Mouse (Mus musculus): ENCODE results near the gene Htt.
"Not testable (repeated sequence)": the region's sequence is repeated elsewhere in the genome, so short reads cannot be mapped to it uniquely, and the experiment has no call there.

The Htt gene

GRCm38 (mm10) chr5:34761509-34761908 is at the start of gene Htt:
TSS of gene Htt (plus strand) at chr5:34761740.
- peak; percentile 93 for DNase-seq (ENCODE audit: low spot score)

DNA sequence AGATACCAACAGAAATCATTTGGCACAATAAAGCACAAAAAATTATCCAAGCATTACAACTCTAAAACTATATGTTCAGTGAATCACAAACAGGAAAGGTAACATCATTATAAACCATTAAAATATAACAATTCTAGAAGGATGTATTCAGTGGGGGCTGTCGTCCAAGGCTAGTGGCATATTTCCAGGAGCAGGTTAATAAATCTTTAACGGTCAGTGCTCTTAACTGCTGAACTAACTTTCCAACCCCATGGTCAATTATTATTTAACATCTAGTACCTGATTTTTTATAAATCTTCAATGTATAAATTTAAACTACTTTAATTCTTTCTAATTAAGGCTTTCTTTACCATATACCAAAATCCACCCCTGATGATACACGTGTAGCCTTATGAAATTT is 47.2 kb upstream of the Htt start:
- not testable (repeated sequence) for DNase-seq (ENCODE audit: low spot score)

GRCm38 (mm10) chr5:34714816-34715215 is 46.7 kb upstream of the Htt start:
- peak; percentile 54 for DNase-seq (ENCODE audit: low spot score)

- DNase-seq (ENCODE audit: low spot score), result no peak
Observed at GRCm38 (mm10) chr5:34729141-34729540, 32.4 kb upstream of the Htt start.

DNA sequence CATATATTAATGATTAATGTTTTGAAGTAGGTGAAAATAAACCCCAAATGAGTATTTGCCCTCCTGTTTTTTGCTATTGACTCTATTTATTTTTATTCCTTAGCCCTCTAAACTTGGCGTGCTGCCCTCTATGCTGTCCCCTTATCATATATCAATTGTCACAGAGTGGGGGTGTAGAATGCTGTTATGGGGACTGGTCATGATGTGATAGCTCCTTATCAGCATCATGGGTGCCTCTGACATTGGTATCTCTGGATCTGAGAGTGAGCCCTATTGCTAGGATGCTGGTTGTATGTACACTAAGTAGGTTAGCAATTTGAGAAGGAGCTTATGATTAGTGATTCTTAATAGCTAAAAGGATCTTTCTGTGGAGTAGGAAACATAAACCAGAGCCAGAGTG is 31.3 kb upstream of the Htt start:
- no peak for DNase-seq (ENCODE audit: low spot score)

- no peak for DNase-seq (ENCODE audit: low spot score)
Observed at GRCm38 (mm10) chr5:34751477-34751876, 10.1 kb upstream of the Htt start.

DNA sequence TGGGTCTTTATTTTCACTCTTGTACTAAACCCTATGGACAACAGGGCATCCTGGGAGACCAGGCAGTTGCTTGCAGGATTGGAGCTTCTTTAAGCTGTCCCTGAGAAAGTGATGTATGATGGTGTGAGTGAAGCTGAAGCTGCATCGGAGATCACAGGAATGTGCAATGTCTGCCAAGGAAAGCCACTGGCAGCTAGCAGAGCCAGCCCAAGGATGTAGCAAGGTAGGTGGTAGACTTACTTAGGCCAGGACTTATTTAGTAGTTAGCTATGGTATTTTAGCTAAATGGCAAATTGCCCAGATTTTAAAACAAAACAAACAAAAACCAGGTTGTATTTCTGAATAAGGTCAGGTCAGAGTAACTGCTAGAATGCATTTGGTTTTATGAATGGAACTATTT is 2.8 kb upstream of the Htt start:
- DNase-seq (ENCODE audit: low spot score), result no peak

DNA sequence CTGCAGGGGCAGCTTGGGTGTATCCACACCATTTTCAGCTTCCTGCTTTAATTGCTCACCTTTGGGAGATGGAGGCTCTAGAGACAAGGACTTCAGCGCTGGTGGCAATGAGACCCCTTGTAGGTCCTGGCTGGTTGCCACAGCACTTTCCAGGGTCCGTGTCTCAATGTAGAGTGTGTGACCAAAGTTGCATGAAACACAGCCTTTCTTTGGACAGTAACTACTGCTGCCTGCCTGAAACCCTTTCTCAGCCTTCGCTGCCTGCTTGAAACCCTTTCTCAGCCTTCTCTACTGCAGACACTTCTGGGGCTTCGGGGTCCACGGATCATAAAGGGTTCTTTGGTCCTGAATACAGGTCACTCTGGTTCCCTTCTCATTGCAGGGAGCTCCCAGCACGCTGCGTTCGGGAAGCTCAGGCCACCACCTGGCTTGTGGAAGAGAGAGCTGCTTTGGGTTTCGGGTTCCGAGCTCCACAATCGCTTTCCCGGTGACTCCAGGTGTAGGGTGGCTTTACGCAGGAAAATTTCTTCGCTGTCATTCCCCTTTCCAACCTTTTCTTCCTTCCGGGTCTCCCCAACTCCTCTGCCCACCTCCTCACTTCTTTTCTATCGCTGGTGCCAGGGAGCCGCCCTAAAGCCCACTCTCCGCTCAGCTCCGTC is 561 bp upstream of the Htt start:
- DNase-seq (ENCODE audit: low spot score), result no peak

DNA sequence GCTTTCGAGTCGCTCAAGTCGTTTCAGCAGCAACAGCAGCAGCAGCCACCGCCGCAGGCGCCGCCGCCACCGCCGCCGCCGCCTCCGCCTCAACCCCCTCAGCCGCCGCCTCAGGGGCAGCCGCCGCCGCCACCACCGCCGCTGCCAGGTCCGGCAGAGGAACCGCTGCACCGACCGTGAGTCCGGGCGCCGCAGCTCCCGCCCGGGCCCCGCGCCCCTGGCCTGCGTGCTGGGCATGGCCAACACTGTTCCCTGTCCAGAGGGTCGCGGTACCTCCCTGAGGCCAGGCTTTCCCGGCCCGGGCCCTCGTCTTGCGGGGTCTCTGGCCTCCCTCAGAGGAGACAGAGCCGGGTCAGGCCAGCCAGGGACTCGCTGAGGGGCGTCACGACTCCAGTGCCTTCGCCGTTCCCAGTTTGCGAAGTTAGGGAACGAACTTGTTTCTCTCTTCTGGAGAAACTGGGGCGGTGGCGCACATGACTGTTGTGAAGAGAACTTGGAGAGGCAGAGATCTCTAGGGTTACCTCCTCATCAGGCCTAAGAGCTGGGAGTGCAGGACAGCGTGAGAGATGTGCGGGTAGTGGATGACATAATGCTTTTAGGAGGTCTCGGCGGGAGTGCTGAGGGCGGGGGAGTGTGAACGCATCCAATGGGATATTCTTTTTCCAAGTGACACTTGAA is 533 bp downstream of the Htt start:
- peak; percentile 42 for DNase-seq (ENCODE audit: low spot score)

DNA sequence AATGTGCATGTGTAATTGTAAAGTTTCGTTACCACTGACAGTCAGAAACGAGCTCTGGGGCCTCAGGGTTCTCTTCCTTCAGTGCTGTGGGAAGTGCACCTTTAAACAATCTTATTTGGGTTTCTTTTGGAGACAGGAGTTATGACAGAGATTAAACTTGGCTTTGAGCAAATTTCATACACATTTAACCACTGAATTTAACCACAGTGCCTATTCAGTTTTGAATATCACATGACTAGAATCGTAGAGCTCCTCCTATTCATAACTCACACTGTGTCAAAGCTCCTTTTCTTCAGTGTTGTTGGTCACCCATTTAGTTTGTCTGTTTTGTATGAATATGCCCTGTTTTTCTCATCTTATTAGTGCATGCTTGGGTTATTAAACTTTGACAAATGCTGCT is 10.3 kb downstream of the Htt start:
- no peak for DNase-seq (ENCODE audit: low spot score)

DNA sequence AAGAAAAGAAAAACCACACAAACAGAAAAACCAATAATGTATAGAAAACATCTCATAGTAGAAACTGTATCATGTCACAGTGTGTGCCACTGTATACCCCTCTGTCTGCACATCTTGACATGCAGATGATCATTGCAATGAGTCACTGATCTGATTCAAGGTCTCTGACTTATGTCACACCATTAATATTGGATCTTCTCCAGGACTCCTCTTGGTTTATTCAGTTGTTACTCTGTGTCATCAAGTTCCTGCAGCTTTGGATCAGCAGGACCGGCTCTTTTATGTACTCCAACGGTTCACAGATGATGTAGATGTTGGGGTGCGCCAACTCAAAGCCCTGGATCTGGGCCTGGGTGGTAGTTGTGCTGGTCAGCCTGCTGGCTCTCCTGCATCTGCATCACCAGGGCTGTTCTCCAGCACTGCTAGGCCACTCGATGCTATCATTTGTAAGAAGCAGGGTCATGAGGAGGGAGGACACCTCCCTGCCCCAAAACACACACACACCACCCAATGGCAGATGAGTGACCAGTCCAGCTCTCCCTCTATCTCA is 11.2 kb downstream of the Htt start:
- no peak for DNase-seq (ENCODE audit: low spot score)

- no peak for DNase-seq (ENCODE audit: low spot score)
Observed at GRCm38 (mm10) chr5:34773392-34773791, 11.9 kb downstream of the Htt start.

DNA sequence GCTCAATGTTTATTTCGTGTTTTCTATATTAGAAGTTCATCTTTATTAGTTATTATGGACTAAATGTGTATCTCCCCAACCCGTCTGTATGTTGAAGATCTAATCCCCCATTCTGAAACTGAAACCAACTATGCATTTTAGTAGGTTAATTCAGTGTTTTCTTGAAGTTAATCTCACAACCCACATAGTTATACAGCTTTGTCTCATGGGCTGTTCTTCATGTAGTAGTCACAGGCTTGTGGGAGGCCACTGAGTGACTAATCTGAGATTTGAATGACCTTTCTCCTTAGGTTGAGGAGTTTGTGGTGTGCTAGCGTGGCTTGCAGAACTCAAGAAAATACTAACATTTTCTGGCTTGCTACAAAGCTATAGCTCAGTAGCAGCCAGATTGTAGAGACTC is 23.5 kb downstream of the Htt start:
- no peak for DNase-seq (ENCODE audit: low spot score)

DNA sequence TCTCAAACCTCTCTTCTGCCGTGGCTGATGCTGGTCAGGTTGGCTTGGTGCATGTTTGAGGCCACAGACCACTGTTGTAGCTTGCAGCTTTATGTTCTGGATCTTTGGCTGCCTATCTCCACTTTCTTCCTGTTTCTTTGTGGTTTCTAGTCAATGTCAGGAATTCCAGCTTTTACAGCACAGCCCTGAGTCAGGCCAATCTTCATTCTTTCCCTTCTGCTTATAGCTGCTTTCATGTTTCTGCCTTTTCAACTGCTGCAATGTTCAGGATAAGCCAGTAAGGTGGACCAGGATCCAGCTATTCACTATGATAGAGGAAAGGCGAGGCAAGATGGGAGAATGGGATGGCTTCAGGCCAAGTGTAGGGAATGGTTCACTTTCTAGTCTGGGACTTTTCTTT is 29.6 kb downstream of the Htt start:
- no peak for DNase-seq (ENCODE audit: low spot score)

GRCm38 (mm10) chr5:34800292-34800953 is 38.9 kb downstream of the Htt start:
- no peak for DNase-seq (ENCODE audit: low spot score)

GRCm38 (mm10) chr5:34806038-34806437 is 44.5 kb downstream of the Htt start:
- no peak for DNase-seq (ENCODE audit: low spot score)

DNA sequence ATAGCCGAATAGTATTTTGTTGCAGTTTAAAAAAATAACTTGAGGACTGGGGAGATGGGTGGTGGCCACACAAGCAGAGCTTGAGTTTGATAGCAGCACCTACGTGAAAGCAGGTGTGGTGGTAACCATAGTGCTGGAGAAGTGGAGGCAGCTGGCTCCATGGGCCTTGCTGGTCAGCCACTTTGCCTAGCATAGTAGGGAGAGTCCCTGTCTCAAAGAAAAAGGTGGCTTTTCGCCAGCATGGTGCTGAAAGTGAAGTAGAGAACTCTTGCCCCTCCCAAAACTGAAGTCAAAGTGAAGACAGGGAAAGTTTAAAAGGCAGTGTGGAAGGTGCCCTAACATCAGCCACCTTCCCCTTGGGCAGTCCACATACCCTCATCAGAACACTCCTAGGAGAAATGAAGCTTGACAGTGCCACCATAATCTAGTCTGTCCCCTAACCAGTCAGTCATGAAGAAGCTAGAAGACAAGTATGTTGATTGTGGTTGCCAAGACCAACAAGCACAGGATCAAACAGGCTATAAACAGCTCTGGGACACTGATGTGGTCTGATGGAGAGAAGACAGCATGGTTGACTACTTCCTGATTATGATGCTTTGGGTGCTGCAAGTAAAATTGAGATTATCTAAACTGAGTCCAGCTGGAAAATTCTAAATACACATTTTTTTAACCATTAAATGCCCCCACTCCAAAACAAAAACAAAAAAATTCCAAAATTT is 61.0 kb downstream of the Htt start:
- no peak for DNase-seq (ENCODE audit: low spot score)

- no peak for DNase-seq (ENCODE audit: low spot score)
Observed at GRCm38 (mm10) chr5:34854079-34854478, 92.5 kb downstream of the Htt start.

DNA sequence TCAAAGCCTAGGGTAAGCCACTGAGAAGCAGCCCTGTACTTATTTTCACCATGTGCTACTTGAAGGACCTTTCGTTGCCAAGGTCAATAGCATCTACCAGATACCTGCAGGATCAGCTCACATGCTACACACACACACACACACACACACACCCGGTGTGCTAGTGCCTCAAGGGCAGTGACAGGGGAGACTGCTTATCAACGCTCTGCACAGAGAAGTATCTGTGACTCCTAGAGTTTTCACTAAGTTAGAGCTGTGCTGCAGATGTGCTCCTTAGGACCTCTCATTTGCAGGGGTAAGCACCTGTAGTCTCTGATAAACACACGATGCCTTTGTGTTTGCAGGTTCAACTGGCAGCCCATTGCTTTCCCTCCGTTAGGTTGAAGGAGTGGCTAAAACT is 103.8 kb downstream of the Htt start:
- DNase-seq (ENCODE audit: low spot score), result no peak

DNA sequence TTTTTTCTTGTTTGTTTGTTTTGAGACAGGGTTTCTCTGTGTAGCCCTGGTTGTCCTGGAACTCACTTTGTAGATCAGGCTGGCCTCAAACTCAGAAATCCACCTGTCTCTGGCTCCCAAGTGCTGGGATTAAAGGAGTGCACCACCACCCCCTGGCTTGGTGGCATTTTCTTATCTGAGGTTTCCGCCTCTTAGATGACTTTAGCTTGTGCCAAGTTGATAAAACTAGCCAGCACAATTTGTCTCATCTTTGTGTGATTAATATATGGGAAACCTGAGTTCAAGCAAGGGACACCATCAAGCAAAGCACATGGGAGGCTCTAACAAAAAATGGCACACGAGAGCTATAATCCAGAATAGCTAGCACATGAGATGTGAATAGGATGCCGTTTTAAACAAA is 118.8 kb downstream of the Htt start:
- not testable (repeated sequence) for DNase-seq (ENCODE audit: low spot score)

- DNase-seq (ENCODE audit: low spot score), result no peak
Observed at GRCm38 (mm10) chr5:34881023-34881422, 119.5 kb downstream of the Htt start.

GRCm38 (mm10) chr5:34885250-34885649 is 123.7 kb downstream of the Htt start:
- DNase-seq (ENCODE audit: low spot score), result no peak

Measured in adipocyte (in vitro differentiated cells).